Mouse (Mus musculus) embryonic fibroblast, embryonic 13.5 days (primary cell): Measurements from ENCODE around the gene Usp43. TPM values are rescaled to one million over a fixed set of nuclear protein-coding genes. Genes with fewer than 3 reads are reported as not detected.

Source experiments
- H3K27ac ChIP-seq: 2 replicates; pipeline ENCODE4 v1.5.1; 2012; ENCODE audit warnings: low read length, control low read depth, inconsistent platforms; ENCODE audit not compliant: insufficient read depth
- H3K4me1 ChIP-seq: 2 replicates; pipeline ENCODE4 v1.6.1; 2011; ENCODE audit warnings: low read length; ENCODE audit not compliant: control insufficient read depth, insufficient read depth
- H3K4me3 ChIP-seq: 2 replicates; pipeline ENCODE4 v1.5.1; 2011; ENCODE audit warnings: mild to moderate bottlenecking, control low read depth, low read length; ENCODE audit not compliant: insufficient read depth
- CTCF ChIP-seq: IDR thresholded peaks from 2 replicates; pipeline ENCODE4 v1.5.1; 2011; ENCODE audit warnings: mild to moderate bottlenecking, control low read depth, low read length, moderate library complexity, borderline replicate concordance; ENCODE audit not compliant: insufficient read depth
- POLR2A ChIP-seq: IDR thresholded peaks from 2 replicates; pipeline ENCODE4 v1.6.1; 2011; ENCODE audit warnings: low read depth, mild to moderate bottlenecking, control low read depth, low read length, moderate library complexity
- polyA plus RNA-seq: library from polyadenylated mRNA; stranded (reverse); fragments of >200 nt; gene quantifications from 2 replicates; pipeline ENCODE4 v1.2.4, GENCODE M21; 2011; ENCODE audit warnings: low read depth; ENCODE audit not compliant: missing spikeins, insufficient read length

Usp43 gene
- not detected in 2 replicates for polyA plus RNA-seq

DNA sequence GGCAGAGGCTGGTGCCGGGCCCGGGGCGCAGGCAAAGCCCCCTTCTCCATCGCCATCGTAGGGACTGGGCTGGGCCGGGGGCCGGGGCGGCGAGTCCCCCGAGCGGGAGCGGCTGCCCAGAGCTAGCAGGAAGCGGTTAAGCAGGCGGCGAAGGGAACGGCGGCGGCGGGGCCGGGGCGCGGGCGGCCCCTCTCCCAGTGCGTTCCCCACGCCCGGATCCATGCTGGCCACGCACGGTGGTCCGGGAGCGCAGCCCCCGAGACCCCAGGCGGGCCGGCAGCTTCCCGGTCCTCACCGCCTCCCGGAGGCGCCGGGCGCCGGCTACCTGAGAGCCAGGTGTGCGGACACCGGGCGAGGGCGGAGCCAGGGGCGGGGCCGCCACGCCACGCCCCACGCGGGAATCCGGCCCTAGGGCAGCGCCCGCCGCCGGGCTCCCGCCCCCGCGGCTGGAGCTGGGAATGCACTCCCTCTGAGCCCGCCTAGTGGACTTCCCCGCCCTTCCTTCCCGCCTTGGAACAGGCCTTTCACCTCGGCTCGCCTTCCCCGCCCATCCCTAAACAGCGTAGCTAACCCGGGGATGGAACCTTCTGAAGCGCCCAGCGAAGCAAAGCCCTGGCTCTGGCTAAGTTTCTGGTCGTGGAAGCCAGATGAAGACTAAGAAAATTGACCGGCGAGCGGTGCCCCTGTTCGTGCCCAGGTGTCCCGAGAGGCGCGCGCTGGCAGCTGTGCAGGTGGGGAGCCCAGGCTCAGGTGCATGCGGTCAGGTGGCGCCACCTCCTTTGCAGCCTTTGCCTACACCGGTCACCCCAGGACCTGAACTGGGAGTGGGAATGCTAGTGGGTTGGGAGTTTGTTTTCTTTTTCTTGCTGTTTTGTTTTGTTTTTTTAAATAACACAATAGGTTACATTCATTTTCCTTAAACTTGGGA, at the start of gene Usp43:
TSS of gene Usp43 (minus strand) at position 327 of the 928 bp plus-strand sequence.
- Histone ChIP-seq H3K4me1 (peaks cover 2% of the 10 kb centered on the region), H3K4me3 (peak within 1 kb of the TSS; percentile 57), H3K27ac (no peak within 1 kb of the TSS)
- no peak for TF ChIP-seq POLR2A
- no peak for TF ChIP-seq CTCF

DNA sequence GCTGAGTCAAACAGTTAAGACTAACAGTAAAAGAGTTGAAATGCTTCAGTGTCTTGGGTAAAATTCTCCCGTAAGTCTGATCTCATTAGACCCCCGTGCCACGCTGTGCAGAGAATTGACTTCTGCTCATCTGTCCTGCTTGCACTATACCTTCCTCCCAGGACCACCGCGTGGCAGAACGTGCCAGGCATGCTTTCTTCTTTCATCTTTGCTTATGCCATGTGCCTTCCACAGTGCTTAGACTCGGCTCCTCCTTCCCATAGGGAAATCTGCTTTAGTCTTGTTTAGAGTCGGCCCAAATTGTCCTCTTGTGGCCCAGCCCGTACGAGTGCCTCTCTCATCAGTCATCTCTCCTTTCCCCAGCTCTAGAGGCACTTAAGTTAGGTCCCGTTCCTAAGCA, 45.9 kb upstream of the Usp43 start:
- H3K4me3 ChIP-seq, result no peak overlapping the region

DNA sequence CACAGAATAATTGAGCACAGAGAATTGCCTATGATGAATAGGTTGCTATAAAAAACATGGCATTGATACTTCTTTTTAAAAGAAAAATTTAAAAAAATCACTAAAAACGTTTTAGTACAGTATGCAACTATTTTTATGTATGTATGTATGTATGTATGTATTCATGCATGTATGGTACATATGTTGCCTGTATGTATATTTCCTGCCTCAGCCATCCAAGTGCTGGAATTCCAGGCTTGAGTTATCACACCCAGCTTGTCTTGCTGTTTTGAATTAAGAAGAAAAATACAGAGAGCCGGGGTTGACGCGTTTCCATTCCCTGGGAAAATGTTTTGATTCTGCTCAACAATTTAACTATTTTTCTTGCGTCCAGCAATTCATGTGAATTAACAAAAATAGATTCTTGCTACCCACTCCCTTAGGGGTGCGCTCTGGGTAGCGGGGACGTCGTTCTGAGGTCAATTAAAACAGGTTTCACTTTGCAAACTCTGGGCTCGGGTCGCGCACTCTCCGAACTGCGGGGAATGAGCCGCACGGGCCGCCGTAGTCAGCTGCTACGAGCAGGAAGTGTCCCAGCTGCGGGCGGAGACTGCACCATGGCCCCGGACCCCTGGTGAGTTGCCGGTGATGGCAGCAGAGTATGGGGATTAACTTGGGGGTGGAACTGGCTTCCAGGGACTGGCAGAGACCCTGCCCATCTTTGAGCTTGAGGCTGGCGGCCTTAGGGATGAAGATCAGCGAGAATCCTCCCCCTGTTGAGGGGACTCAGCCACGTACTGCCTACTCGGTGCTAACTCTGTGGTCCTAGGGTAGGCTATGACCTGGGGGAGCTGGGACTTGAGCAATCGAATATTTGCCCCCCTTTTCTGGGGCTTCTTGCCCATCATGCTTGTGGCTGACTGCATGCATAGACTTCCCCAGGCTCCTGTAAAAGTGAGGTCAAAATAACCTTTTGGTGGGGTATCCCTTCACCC, 44.2 kb upstream of the Usp43 start, which contains the start of gene Stx8:
TSS of gene Stx8 (plus strand) at position 289 of the 974 bp plus-strand sequence.
- Histone ChIP-seq H3K4me1 (no peaks in the 10 kb centered on the region), H3K27ac (no peak within 1 kb of the TSS)
- TF ChIP-seq POLR2A (peak; percentile 66), CTCF (no peak)

More for the DNA sequence above, 45.9 kb upstream of the Usp43 start:
- no peaks in the 10 kb centered on the region for H3K4me1 ChIP-seq
- TF ChIP-seq POLR2A (no peak), CTCF (no peak)
- no peak overlapping the region for H3K27ac ChIP-seq

DNA sequence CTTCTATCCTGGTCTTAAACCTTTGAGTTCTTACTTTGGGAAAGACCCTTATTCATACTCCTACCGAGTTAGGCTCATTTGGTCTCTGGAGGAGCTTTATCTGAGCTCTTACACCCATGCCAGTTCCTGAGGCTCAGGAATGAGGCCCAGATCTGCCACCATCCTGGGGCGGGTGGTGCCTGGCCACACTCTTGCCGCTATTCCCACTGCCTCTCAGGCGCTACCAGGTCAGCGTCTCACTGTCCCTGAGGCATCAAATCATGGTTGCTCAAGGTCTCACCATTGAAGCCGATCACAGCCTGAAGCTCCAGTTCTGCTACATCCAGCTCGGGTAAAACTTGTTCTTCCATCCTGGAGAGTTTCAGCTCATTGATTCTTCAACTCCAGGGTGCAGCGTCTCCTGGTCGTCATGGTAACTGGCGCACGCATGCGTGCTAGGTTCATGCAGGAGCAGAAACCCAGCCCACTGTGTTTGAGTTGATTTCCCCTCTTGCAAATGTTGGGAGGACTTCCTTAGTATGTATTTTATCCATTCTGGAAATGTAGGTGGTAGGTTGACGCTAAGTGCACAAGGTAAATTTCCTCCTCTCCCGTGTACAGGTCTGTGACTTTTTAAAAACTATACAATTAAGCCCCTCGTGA, 43.4 kb upstream of the Usp43 start, which contains the start of gene Cfap52:
TSS of gene Cfap52 (minus strand) at position 410 of the 642 bp plus-strand sequence.
- H3K4me1 ChIP-seq, result no peaks in the 10 kb centered on the region
- H3K27ac ChIP-seq, result no peak within 1 kb of the TSS
- TF ChIP-seq POLR2A (no peak), CTCF (no peak)

More for the DNA sequence above, 44.2 kb upstream of the Usp43 start, which contains the start of gene Stx8:
- peak within 1 kb of the TSS; percentile 94 for H3K4me3 ChIP-seq

DNA sequence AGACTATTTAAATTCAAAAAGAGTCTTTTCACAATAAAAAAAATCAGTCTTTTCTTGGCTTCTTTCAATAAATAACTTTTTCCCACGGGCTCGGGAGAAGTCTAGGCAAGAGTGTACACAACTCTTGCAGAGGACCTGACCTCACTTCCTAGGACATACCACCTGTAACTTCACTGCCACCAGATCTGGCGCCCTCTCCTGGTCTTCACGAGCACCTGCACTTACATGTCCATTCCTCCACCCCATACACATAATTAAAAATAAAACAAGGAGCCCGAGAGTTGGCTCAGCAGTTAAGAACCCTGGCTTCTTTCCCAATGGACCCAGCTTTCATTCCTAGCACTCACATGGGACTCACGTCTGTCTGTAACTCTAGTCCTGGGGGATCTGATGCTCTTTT, 42.2 kb upstream of the Usp43 start:
- no peak overlapping the region for H3K27ac ChIP-seq
- H3K4me3 ChIP-seq, result no peak overlapping the region
- TF ChIP-seq POLR2A, result no peak
- TF ChIP-seq CTCF, result no peak; the same call in 1 of the 2 replicates
- H3K4me1 ChIP-seq, result no peaks in the 10 kb centered on the region

More for the DNA sequence above, 43.4 kb upstream of the Usp43 start, which contains the start of gene Cfap52:
- peak within 1 kb of the TSS; percentile 94 for H3K4me3 ChIP-seq

DNA sequence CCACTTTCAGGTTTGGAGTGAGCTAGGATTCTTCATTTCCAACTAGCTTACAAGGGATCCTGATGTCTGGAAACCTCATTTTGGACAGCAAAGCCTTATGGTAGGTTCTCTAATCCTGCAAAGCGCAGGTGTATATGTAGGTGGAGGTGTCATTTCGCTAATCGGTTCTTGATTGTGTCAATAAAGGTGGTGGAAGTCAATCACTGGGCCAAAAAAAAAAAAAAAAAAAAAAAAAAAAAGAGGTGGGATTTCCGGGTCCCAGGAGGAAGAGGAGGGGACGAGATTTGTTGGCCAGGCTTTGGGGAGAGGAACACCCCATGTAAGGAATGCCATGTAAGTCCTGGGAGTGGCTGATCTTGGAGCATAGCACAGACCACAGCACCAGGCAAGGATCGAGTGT, 32.5 kb upstream of the Usp43 start:
- Histone ChIP-seq H3K27ac (no peak overlapping the region), H3K4me1 (no peaks in the 10 kb centered on the region), H3K4me3 (no peak overlapping the region)
- TF ChIP-seq CTCF (no peak), POLR2A (no peak)

DNA sequence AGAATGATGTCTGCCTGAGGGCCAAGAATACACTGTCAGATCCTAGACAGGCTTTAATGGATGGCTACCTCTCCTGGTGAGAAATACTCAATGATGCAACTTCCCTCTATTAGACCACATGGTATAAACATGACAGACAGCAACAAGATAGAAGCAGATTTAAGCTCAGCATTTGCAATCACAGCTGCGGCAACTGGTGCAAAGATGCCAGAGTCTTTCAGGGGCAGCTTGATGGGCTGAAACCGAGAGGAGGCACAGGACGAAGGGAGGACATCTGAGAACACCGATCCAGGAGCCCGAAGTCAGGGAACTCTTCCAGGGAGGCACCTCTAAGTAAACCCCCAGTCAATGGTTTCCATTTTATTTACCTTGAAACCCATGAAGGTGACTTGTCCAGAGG, 31.7 kb upstream of the Usp43 start:
- TF ChIP-seq POLR2A, result no peak
- peaks cover 4% of the 10 kb centered on the region for H3K4me1 ChIP-seq
- no peak overlapping the region for H3K4me3 ChIP-seq
- H3K27ac ChIP-seq, result no peak overlapping the region

DNA sequence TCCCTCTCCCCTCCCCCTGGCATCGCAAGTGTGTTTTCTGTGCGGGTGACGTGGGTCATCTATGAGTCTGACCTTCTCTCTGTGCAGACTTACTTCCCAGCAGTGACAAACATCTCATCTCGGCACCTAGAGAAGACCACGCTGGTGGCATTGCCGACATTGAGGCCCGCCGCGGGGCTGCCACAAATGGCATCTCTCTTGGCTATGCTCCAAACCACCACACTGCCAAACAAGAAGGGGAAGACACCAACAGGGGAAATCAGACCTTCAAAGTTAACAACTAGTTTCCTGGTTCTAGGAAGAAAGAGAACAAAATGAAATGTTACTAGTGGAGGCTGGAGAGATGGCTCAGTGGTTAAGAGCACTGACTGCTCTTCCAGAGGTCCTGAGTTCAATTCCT, 27.5 kb upstream of the Usp43 start:
- Histone ChIP-seq H3K4me3 (no peak overlapping the region), H3K4me1 (peaks cover 9% of the 10 kb centered on the region)

DNA sequence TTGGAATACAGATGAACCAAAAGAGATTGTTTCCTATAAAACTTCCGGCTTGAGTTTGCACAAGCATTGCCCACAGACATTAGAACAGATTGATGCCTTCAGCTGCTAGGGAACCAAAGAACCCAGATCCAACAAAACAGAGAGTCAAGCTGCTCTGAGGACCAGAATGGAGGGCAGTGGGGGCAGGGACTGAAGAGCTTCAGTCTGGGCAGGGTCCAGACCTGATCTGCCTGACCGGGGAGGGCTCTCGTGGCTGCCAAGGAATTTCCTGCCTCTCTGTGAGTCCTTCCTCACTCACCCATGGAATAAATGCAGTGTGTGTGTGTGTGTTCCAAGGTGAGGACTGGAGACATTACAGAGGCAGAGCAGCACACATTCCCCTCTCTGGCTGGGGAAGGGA, 26.3 kb upstream of the Usp43 start:
- Histone ChIP-seq H3K27ac (no peak overlapping the region), H3K4me3 (no peak overlapping the region)
- TF ChIP-seq CTCF (no peak), POLR2A (no peak)

More for the DNA sequence above, 27.5 kb upstream of the Usp43 start:
- no peak overlapping the region for H3K27ac ChIP-seq
- TF ChIP-seq CTCF (no peak), POLR2A (no peak)

More for the DNA sequence above, 26.3 kb upstream of the Usp43 start:
- H3K4me1 ChIP-seq, result peaks cover 9% of the 10 kb centered on the region
